Mouse (Mus musculus): Measurements from ENCODE around the gene Sit1. TPM values are rescaled to one million over a fixed set of nuclear protein-coding genes. Genes with fewer than 3 reads are reported as not detected.
A peak's percentile ranks its signal among the peaks of the same experiment; 100 is the strongest.

Gene Sit1
- polyA plus RNA-seq, 1 experiment from 2014 or later = not detected

DNA sequence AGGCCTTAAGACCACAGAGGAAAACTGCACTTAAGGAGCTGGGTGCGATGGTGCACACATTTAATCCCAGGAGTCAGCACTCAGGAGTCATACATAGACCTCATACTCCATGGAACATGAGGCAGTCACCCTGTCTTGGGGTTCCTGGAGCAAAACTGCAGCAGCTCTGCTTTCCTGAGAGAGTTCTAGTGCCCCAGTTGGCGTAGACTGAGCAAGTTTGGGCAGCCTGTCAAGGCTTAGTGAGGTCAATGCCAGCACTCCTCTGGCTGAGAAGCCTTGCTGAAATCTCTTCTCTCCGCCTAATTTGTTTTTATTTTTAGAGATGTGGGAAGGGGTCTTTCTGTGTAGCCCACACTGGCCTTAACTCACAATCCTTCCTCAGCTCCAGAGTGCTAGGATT is 35.0 kb downstream of the Sit1 start:
- no peak overlapping the region for H3K9ac ChIP-seq (ENCODE audit: low read length)
- peaks cover 10% of the 10 kb centered on the region for H3K4me1 ChIP-seq (ENCODE audit: control insufficient read depth, insufficient read depth, low read length)
- ATAC-seq (ENCODE audit: insufficient read depth, low FRiP score, low TSS enrichment) (no peak), DNase-seq (ENCODE audit: low spot score) (no peak)
- no peak overlapping the region for H3K4me3 ChIP-seq (ENCODE audit: low read depth, low read length)
- 94% methylated on average over 3 of the region's 3 CpGs for WGBS
- H3K9me3 ChIP-seq (ENCODE audit: control insufficient read depth, low read length) = no peaks in the 10 kb centered on the region
- no peak overlapping the region for H3K4me2 ChIP-seq (ENCODE audit: low read depth)
- H3K27me3 ChIP-seq (ENCODE audit: control insufficient read depth, insufficient read depth, low read length) = peaks cover 4% of the 10 kb centered on the region
- H3K27ac ChIP-seq (ENCODE audit: low read depth, low read length) = no peak overlapping the region
- H3K36me3 ChIP-seq (ENCODE audit: control insufficient read depth, insufficient read depth, low read length) = peaks cover 12% of the 10 kb centered on the region

DNA sequence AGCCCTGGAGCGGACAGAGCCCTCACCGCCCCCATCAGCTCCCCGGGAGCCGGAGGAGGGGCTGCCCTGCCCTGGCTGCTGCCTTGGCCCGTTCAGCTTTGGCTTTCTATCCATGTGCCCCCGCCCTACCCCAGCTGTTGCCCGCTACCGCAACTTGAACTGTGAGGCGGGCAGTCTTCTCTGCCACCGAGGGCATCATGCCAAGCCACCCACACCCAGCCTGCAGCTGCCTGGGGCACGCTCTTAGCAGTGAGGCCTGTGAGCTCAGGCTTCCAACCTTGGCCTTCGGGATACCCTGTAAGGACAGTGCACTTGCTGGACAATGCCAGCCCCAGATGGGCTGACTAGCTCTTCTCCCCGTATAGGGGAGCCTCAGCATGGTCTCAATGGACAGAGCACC is 36.3 kb downstream of the Sit1 start:
- Histone ChIP-seq H3K27ac (ENCODE audit: low read depth, low read length) (no peak overlapping the region), H3K27me3 (ENCODE audit: control insufficient read depth, insufficient read depth, low read length) (no peaks in the 10 kb centered on the region), H3K4me2 (ENCODE audit: low read depth) (no peak overlapping the region), H3K36me3 (ENCODE audit: control insufficient read depth, insufficient read depth, low read length) (peaks cover 12% of the 10 kb centered on the region), H3K9me3 (ENCODE audit: control insufficient read depth, low read length) (no peaks in the 10 kb centered on the region), H3K4me1 (ENCODE audit: control insufficient read depth, insufficient read depth, low read length) (peaks cover 8% of the 10 kb centered on the region), H3K9ac (ENCODE audit: low read length) (no peak overlapping the region), H3K4me3 (ENCODE audit: low read depth, low read length) (no peak overlapping the region)
- ATAC-seq (ENCODE audit: insufficient read depth, low FRiP score, low TSS enrichment) = no peak
- DNase-seq (ENCODE audit: low spot score) = no peak
- 92% methylated on average over 13 of the region's 13 CpGs for WGBS

DNA sequence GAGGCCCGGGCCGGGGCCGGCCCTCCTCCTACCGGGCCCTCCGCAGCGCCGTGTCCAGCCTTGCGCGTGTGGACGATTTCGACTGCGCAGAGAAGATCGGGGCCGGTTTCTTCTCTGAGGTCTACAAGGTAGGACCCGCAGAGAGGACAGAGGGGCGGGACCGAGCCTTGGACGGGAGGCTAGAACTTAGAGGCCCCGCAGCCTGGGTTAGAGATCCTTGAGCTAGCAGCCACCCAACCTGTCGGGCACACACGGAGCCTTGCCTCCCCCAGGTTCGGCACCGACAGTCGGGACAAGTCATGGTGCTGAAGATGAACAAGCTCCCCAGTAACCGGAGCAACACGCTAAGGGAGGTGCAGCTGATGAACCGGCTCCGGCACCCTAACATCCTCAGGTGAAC is 40.0 kb downstream of the Sit1 start:
- no peak for ATAC-seq (ENCODE audit: insufficient read depth, low FRiP score, low TSS enrichment)
- Histone ChIP-seq H3K27me3 (ENCODE audit: control insufficient read depth, insufficient read depth, low read length) (no peaks in the 10 kb centered on the region), H3K9me3 (ENCODE audit: control insufficient read depth, low read length) (no peaks in the 10 kb centered on the region), H3K27ac (ENCODE audit: low read depth, low read length) (peak overlapping the region; percentile 79), H3K4me2 (ENCODE audit: low read depth) (peak overlapping the region; percentile 95), H3K9ac (ENCODE audit: low read length) (peak overlapping the region; percentile 78), H3K4me3 (ENCODE audit: low read depth, low read length) (peak overlapping the region; percentile 78), H3K36me3 (ENCODE audit: control insufficient read depth, insufficient read depth, low read length) (peaks cover 12% of the 10 kb centered on the region), H3K4me1 (ENCODE audit: control insufficient read depth, insufficient read depth, low read length) (peaks cover 8% of the 10 kb centered on the region)
- peak; percentile 45 for DNase-seq (ENCODE audit: low spot score)
- under 1% methylated on average over 28 of the region's 28 CpGs for WGBS

DNA sequence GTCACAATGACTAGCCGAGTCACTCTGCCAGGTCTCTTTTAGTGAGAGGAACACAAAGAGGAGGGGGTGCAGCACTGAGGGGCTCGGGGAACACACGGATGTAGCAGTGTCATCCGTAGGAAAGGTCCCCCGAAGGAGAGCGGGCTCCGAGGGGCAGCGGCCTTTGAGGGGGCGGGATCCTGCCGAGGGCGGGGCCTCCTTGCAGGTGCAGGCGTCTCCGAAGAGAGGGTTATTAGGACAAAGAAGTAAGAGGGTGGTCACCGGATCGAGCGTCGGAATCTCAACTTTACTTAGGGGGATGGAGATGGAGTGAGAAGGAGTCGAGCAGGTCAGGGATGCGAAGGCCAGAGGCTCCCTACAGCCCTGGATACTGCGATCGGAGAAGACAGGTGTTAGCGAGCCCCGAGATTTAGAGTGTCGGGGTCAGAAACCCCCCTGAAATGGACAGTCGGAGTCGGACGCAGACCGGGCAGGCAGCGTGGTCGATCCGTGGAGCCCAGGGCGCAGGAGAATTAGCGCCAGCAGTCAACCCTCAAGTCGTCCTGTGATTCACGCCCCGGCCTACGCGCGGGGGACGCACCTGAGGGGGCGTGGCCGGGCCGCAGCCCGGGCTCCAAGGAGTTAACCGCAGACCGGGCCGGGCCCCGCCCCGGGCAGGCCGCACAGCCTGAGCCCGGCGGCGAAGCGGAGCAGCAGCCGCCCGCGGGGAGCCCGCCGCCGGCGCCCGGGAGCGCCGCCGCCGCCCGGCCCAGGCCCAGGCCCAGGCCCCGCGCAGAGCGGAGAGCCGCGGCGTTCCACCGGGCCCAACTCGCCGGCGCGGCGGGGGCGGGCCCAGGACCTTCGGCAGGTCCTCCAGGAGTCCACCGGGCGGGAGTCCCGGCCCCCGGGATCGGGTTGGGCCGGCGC is 40.8 kb downstream of the Sit1 start:
- Histone ChIP-seq H3K9me3 (ENCODE audit: control insufficient read depth, low read length) (no peaks in the 10 kb centered on the region), H3K36me3 (ENCODE audit: control insufficient read depth, insufficient read depth, low read length) (peaks cover 10% of the 10 kb centered on the region), H3K9ac (ENCODE audit: low read length) (peak overlapping the region; percentile 78), H3K27me3 (ENCODE audit: control insufficient read depth, insufficient read depth, low read length) (no peaks in the 10 kb centered on the region), H3K4me2 (ENCODE audit: low read depth) (peak overlapping the region; percentile 95), H3K27ac (ENCODE audit: low read depth, low read length) (peak overlapping the region; percentile 79), H3K4me1 (ENCODE audit: control insufficient read depth, insufficient read depth, low read length) (peaks cover 8% of the 10 kb centered on the region), H3K4me3 (ENCODE audit: low read depth, low read length) (peak overlapping the region; percentile 78)
- peak; percentile 64 for ATAC-seq (ENCODE audit: insufficient read depth, low FRiP score, low TSS enrichment)
- DNase-seq (ENCODE audit: low spot score) = peak; percentile 83
- under 1% methylated on average over 49 of the region's 88 CpGs for WGBS

DNA sequence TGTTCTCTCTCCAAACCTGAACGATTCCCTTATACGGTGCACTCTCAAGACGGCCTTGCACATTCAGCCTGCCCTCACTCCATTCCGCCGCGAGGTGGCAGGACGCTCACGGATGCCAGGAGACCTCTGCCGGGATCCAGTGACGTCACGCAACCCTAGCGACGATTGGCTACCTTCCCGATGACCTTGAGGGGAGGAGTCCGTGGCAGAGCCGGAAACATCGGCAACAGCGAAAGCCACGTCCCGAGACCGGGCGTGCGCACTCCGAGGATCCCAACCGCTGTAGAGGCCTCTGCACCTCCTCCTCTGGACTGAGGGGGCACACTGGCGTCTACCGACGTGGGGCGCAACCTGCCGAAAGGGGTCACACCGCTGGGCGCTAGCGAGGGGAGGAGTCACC is 41.5 kb downstream of the Sit1 start:
- no peaks in the 10 kb centered on the region for H3K9me3 ChIP-seq (ENCODE audit: control insufficient read depth, low read length)
- peak; percentile 99 for DNase-seq (ENCODE audit: low spot score)
- peak overlapping the region; percentile 78 for H3K9ac ChIP-seq (ENCODE audit: low read length)
- WGBS = under 1% methylated on average over 33 of the region's 33 CpGs
- H3K4me3 ChIP-seq (ENCODE audit: low read depth, low read length) = peak overlapping the region; percentile 78
- H3K4me2 ChIP-seq (ENCODE audit: low read depth) = peak overlapping the region; percentile 95
- ATAC-seq (ENCODE audit: insufficient read depth, low FRiP score, low TSS enrichment) = peak; percentile 91
- H3K4me1 ChIP-seq (ENCODE audit: control insufficient read depth, insufficient read depth, low read length) = peaks cover 8% of the 10 kb centered on the region
- peak overlapping the region; percentile 79 for H3K27ac ChIP-seq (ENCODE audit: low read depth, low read length)
- no peaks in the 10 kb centered on the region for H3K27me3 ChIP-seq (ENCODE audit: control insufficient read depth, insufficient read depth, low read length)
- peaks cover 4% of the 10 kb centered on the region for H3K36me3 ChIP-seq (ENCODE audit: control insufficient read depth, insufficient read depth, low read length)

DNA sequence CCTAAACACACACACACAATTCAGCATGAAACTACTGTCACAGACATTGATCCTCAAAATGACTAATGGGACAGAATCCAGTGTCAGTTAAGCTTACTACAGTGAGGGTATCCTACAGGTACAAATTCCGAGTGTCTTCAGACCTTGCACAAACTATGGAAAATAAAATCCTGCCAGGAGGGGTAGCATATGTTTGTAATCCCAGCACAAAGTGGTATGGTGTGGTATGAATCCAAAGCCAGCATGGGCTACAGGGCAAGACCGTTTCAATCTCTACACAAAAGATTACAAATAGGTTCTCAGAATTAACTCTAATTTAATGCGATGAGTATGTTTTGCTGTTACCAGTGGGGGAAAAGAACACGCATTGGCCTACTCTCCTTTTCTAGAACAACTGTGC is 41.9 kb downstream of the Sit1 start, which contains the start of gene Tesk1:
Gene Tesk1, plus strand, starts transcription at position 301 of the 400 bp plus-strand sequence.
- ATAC-seq (ENCODE audit: insufficient read depth, low FRiP score, low TSS enrichment) = peak; percentile 10
- peak within 1 kb of the TSS; percentile 78 for H3K4me3 ChIP-seq (ENCODE audit: low read depth, low read length)
- no peak for DNase-seq (ENCODE audit: low spot score)
- H3K36me3 ChIP-seq (ENCODE audit: control insufficient read depth, insufficient read depth, low read length) = peaks cover 2% of the 10 kb centered on the region
- peak within 1 kb of the TSS; percentile 78 for H3K9ac ChIP-seq (ENCODE audit: low read length)
- 25% methylated on average over 4 of the region's 4 CpGs for WGBS
- H3K27ac ChIP-seq (ENCODE audit: low read depth, low read length) = peak within 1 kb of the TSS; percentile 79
- no peaks in the 10 kb centered on the region for H3K9me3 ChIP-seq (ENCODE audit: control insufficient read depth, low read length)
- peak within 1 kb of the TSS; percentile 95 for H3K4me2 ChIP-seq (ENCODE audit: low read depth)
- no peaks in the 10 kb centered on the region for H3K27me3 ChIP-seq (ENCODE audit: control insufficient read depth, insufficient read depth, low read length)
- peaks cover 8% of the 10 kb centered on the region for H3K4me1 ChIP-seq (ENCODE audit: control insufficient read depth, insufficient read depth, low read length)

DNA sequence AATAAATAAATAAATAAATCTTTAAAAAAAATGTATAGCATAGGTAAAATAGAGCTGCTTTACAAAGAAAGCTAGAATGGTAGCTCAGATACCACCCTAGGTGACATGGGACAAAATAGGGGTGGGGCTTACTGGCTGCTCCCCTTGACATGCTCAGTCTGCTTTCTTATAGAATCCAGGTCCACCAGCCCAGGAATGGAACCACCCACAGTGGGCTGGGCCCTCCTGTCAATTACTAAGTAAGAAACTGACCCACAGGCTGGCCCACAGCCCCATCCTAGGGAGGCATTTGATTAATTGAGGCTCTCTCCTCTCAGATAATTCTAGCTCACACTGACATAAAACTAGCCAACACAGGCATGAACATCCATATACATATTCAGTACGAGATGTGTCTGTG is 50.7 kb downstream of the Sit1 start:
- H3K27me3 ChIP-seq (ENCODE audit: control insufficient read depth, insufficient read depth, low read length) = peaks cover 10% of the 10 kb centered on the region
- H3K4me2 ChIP-seq (ENCODE audit: low read depth) = no peak overlapping the region
- no peaks in the 10 kb centered on the region for H3K9me3 ChIP-seq (ENCODE audit: control insufficient read depth, low read length)
- H3K4me3 ChIP-seq (ENCODE audit: low read depth, low read length) = no peak overlapping the region
- no peak overlapping the region for H3K9ac ChIP-seq (ENCODE audit: low read length)
- no peak for DNase-seq (ENCODE audit: low spot score)
- ATAC-seq (ENCODE audit: insufficient read depth, low FRiP score, low TSS enrichment) = no peak
- 86% methylated on average over 1 of the region's 1 CpGs for WGBS
- H3K27ac ChIP-seq (ENCODE audit: low read depth, low read length) = no peak overlapping the region
- no peaks in the 10 kb centered on the region for H3K36me3 ChIP-seq (ENCODE audit: control insufficient read depth, insufficient read depth, low read length)
- H3K4me1 ChIP-seq (ENCODE audit: control insufficient read depth, insufficient read depth, low read length) = 0 out of 2 replicates have a peak, but pooled peaks cover 6% of the 10 kb centered on the region
